Mouse (Mus musculus): ENCODE measurements around the gene Abtb2. TPM values are rescaled to one million over a fixed set of nuclear protein-coding genes. Genes with fewer than 3 reads are reported as not detected.
A peak's percentile ranks its signal among the peaks of the same experiment; 100 is the strongest.

Gene Abtb2
- total and polyA plus RNA-seq, 2 experiments: 6.5 to 15.1 TPM

- H3K79me2 ChIP-seq (ENCODE audit: control insufficient read depth, insufficient read depth, low read length): peaks cover 6% of the 10 kb centered on the region; the same call in 1 of the 2 replicates
- no peaks in the 10 kb centered on the region for H3K27me3 ChIP-seq (ENCODE audit: control insufficient read depth, insufficient read depth, low read length)
- H3K9ac ChIP-seq (ENCODE audit: low read depth, low read length): no peak overlapping the region
- TF ChIP-seq CTCF (IDR thresholded peaks at IDR 0.05; ENCODE audit: low read depth, low read length): no peak
- no peak for TF ChIP-seq POLR2A (IDR thresholded peaks at IDR 0.05; ENCODE audit: extremely low read depth, insufficient read depth, low read length)
- DNase-seq (ENCODE audit: extremely low read depth, low read depth, low spot score): no peak
- no peak overlapping the region for H3K27ac ChIP-seq (replicated peaks; ENCODE audit: insufficient read depth, low read depth, low read length)
- 84% methylated on average over 15 of the region's 15 CpGs for WGBS
- H3K4me1 ChIP-seq (ENCODE audit: control insufficient read depth, insufficient read depth, low read length): no peaks in the 10 kb centered on the region; the same call in 1 of the 2 replicates
- H3K36me3 ChIP-seq (ENCODE audit: control insufficient read depth, insufficient read depth, low read length): no peaks in the 10 kb centered on the region
- H3K4me3 ChIP-seq (ENCODE audit: insufficient read depth, low read depth, low read length): no peak overlapping the region
These were observed 93.8 kb downstream of the Abtb2 start for GRCm38 (mm10) chr2:103659648-103660556.

- no peak for TF ChIP-seq POLR2A (IDR thresholded peaks at IDR 0.05; ENCODE audit: extremely low read depth, insufficient read depth, low read length)
- WGBS: 11% methylated on average over 1 of the region's 1 CpGs
- DNase-seq (ENCODE audit: extremely low read depth, low read depth, low spot score): no peak
These were observed 95.6 kb downstream of the Abtb2 start for GRCm38 (mm10) chr2:103661696-103662095.

DNA sequence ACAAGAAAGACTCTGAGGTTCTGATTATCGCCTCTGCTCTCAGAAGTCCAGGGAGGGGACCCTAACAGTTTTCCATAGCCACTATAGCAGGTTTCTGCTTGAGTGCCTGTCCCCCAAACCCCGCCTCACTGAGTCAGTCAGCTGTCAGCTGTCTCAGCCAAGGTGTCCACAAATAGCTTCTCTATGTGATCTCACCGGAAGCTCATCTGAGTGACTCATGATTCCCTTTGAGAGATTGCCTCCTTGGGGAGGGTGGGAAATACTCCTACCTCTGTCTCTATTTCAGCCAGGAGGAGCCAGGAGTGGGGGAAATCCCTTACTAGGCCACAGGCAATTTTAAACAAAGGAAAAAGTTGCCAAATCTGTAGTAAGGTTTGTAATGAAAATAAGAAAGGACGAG lies 96.0 kb downstream of the Abtb2 start:
- Histone ChIP-seq H3K9ac (ENCODE audit: low read depth, low read length) (no peak overlapping the region), H3K27me3 (ENCODE audit: control insufficient read depth, insufficient read depth, low read length) (no peaks in the 10 kb centered on the region), H3K36me3 (ENCODE audit: control insufficient read depth, insufficient read depth, low read length) (no peaks in the 10 kb centered on the region), H3K4me1 (ENCODE audit: control insufficient read depth, insufficient read depth, low read length) (no peaks in the 10 kb centered on the region), H3K79me2 (ENCODE audit: control insufficient read depth, insufficient read depth, low read length) (peaks cover 6% of the 10 kb centered on the region; the same call in 1 of the 2 replicates), H3K27ac (replicated peaks; ENCODE audit: insufficient read depth, low read depth, low read length) (no peak overlapping the region), H3K4me3 (ENCODE audit: insufficient read depth, low read depth, low read length) (no peak overlapping the region)
- TF ChIP-seq POLR2A (IDR thresholded peaks at IDR 0.05; ENCODE audit: extremely low read depth, insufficient read depth, low read length) (no peak), CTCF (IDR thresholded peaks at IDR 0.05; ENCODE audit: low read depth, low read length) (no peak)
- DNase-seq (ENCODE audit: extremely low read depth, low read depth, low spot score): no peak
- WGBS: 75% methylated on average over 4 of the region's 4 CpGs

More at GRCm38 (mm10) chr2:103661696-103662095, 95.6 kb downstream of the Abtb2 start:
- Histone ChIP-seq H3K36me3 (ENCODE audit: control insufficient read depth, insufficient read depth, low read length) (no peaks in the 10 kb centered on the region), H3K4me1 (ENCODE audit: control insufficient read depth, insufficient read depth, low read length) (no peaks in the 10 kb centered on the region), H3K4me3 (ENCODE audit: insufficient read depth, low read depth, low read length) (no peak overlapping the region), H3K27ac (replicated peaks; ENCODE audit: insufficient read depth, low read depth, low read length) (no peak overlapping the region), H3K9ac (ENCODE audit: low read depth, low read length) (no peak overlapping the region), H3K27me3 (ENCODE audit: control insufficient read depth, insufficient read depth, low read length) (no peaks in the 10 kb centered on the region), H3K79me2 (ENCODE audit: control insufficient read depth, insufficient read depth, low read length) (peaks cover 6% of the 10 kb centered on the region; the same call in 1 of the 2 replicates)

GRCm38 (mm10) chr2:103664341-103664740 lies 98.2 kb downstream of the Abtb2 start:
- Histone ChIP-seq H3K4me3 (ENCODE audit: insufficient read depth, low read depth, low read length) (no peak overlapping the region), H3K4me1 (ENCODE audit: control insufficient read depth, insufficient read depth, low read length) (no peaks in the 10 kb centered on the region), H3K27me3 (ENCODE audit: control insufficient read depth, insufficient read depth, low read length) (no peaks in the 10 kb centered on the region), H3K9ac (ENCODE audit: low read depth, low read length) (no peak overlapping the region), H3K36me3 (ENCODE audit: control insufficient read depth, insufficient read depth, low read length) (no peaks in the 10 kb centered on the region), H3K27ac (replicated peaks; ENCODE audit: insufficient read depth, low read depth, low read length) (no peak overlapping the region), H3K79me2 (ENCODE audit: control insufficient read depth, insufficient read depth, low read length) (peaks cover 16% of the 10 kb centered on the region; the same call in 1 of the 2 replicates)
- TF ChIP-seq POLR2A (IDR thresholded peaks at IDR 0.05; ENCODE audit: extremely low read depth, insufficient read depth, low read length): no peak
- TF ChIP-seq CTCF (IDR thresholded peaks at IDR 0.05; ENCODE audit: low read depth, low read length): no peak
- 73% methylated on average over 6 of the region's 6 CpGs for whole genome bisulfite sequencing
- no peak for DNase-seq (ENCODE audit: extremely low read depth, low read depth, low spot score)

- Histone ChIP-seq H3K4me3 (ENCODE audit: insufficient read depth, low read depth, low read length) (no peak overlapping the region), H3K27ac (replicated peaks; ENCODE audit: insufficient read depth, low read depth, low read length) (no peak overlapping the region), H3K27me3 (ENCODE audit: control insufficient read depth, insufficient read depth, low read length) (no peaks in the 10 kb centered on the region), H3K36me3 (ENCODE audit: control insufficient read depth, insufficient read depth, low read length) (no peaks in the 10 kb centered on the region), H3K9ac (ENCODE audit: low read depth, low read length) (no peak overlapping the region), H3K79me2 (ENCODE audit: control insufficient read depth, insufficient read depth, low read length) (peaks cover 21% of the 10 kb centered on the region; the same call in 1 of the 2 replicates), H3K4me1 (ENCODE audit: control insufficient read depth, insufficient read depth, low read length) (peaks cover 2% of the 10 kb centered on the region)
- WGBS: 78% methylated on average over 8 of the region's 8 CpGs
- DNase-seq (ENCODE audit: extremely low read depth, low read depth, low spot score): peak; percentile 42
- no peak for TF ChIP-seq CTCF (IDR thresholded peaks at IDR 0.05; ENCODE audit: low read depth, low read length)
- no peak for TF ChIP-seq POLR2A (IDR thresholded peaks at IDR 0.05; ENCODE audit: extremely low read depth, insufficient read depth, low read length)
These were observed 102.1 kb downstream of the Abtb2 start for GRCm38 (mm10) chr2:103667962-103668815.

Measured in liver, adult 2 months (tissue).